Mouse (Mus musculus) kidney, postnatal 14 days (tissue): ENCODE data around the gene Bcs1l.

Experiments
- DNase-seq: peaks from one replicate; pipeline ENCODE4 v3.0.0; 2022; ENCODE audit warnings: mixed read lengths

Bcs1l gene

DNA sequence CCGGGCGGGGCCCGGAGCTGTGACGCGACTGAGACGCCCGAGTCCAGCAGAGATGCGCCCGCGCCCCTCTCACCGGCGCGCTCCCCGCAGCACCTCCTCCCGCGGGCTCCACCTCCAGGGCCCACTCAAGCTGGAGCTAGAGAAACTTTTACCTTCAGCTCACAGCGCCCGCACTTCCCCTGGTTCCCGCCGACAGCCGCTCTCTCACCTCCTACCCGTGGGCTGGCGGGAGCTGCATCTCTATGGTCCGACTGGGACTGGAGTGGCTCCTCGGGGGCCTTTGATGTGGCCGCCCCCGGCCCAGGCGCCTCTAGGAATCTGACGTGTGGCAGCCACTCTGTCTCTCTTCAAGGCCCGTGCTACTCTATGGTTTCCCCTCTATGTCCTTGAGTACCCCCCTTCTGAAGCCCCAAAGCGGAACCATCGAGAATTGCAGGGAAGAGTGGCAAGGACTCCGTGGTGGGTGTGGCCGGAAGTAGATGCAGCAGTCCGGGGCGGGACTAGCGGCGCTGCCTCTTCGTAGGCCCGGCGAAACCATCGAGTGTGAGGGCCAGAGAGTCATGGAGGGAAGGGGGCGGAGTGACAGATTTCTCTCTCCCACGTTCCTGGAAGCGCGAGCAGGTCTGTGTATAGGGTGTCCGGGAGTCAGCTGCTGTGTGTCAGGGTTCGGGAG is at the start of gene Bcs1l, which contains the start of gene Zfp142:
Gene Bcs1l (plus strand): TSS at position 517 of the 673 bp plus-strand sequence.
Gene Zfp142 (minus strand): TSS at position 474 of the 673 bp plus-strand sequence.
- peak; percentile 99 for DNase-seq

DNA sequence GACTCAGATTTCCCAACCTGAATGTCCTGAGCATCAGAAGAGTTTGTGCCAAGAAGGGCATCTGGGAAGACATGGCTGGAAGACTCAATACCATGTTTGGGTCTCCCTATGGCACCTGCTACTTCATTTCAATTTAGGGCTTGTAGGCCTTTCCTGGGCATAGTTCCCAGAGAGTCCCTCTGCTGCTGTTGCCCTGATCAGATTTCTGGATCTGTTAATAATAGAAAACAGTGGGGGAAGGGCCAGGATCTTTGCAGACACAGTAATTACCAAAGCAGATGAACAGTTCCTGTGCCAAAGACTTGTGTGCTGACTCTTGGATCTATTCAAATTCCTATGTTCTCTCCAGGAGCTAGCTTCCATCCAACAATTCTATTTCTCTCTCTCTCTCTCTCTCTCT is 49.4 kb upstream of the Bcs1l start:
- DNase-seq, result no peak

DNA sequence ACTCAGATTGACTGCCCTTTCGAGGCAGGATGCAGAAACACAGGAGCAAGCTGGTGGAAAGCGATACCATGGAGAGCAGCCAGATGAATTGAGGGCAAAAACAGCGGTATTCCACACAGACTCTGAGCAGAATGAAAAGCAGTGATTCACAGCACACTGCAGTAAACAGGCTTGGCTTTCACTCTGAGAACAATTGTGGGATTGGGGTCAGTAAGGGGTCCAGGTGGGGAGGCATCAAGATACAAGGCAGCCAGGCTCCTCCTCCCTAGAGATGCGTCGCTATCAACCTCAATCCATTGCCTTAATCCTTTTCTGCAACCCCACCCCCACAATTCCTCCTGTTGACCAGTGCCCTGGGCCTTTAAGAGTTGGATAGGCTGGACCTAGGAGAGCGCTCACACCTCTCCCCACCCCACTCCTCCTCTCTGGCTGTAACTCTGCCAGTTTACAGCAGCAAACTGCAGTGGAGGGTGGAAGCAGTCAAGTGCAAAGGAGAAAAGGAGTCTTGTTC is 45.6 kb upstream of the Bcs1l start, which contains the start of gene Plcd4:
Gene Plcd4 (plus strand): TSS at position 438 of the 511 bp plus-strand sequence.
- peak; percentile 30 for DNase-seq

DNA sequence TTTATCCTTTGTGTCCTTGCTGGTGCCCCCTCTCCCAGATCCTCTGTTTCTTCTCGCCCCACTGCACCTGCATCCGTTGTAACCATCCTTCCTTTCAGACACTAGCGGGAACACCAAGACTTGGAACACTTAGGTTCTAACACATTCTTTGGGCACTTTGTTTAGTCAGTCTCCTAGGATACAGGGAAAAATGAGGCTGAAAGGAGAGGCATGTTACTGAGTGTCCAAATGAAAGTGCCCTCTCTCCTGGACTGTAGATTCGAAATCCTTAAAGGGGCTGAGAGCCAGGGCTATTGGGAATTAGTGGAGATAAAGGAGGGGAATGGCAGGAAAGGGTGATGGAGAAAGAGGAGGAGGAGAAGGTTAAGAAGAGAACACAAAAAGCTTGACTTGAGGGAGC is 43.9 kb upstream of the Bcs1l start, which contains the start of gene Usp37:
Gene Usp37 (minus strand): TSS at position 101 of the 400 bp plus-strand sequence.
- DNase-seq, result no peak

DNA sequence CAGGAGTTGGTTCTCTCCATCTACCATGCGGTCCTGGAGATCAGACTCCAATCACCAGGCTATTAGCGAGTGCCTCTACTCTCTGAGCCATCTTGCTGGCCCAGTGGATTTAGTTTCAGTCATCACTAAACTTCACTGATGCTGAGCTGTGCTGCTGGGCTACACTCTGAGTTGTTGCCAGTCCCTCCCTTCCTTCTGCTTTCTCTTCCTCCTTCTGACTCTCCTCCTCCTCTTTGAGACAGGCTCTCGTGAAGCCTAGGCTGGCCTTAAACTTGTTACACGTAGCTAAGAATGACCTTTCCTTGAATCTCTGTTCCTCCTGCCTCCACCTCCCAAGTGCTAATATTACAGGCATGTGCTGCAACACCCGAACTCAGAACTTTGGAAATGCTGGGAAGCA is 29.0 kb upstream of the Bcs1l start:
- DNase-seq, result no peak

DNA sequence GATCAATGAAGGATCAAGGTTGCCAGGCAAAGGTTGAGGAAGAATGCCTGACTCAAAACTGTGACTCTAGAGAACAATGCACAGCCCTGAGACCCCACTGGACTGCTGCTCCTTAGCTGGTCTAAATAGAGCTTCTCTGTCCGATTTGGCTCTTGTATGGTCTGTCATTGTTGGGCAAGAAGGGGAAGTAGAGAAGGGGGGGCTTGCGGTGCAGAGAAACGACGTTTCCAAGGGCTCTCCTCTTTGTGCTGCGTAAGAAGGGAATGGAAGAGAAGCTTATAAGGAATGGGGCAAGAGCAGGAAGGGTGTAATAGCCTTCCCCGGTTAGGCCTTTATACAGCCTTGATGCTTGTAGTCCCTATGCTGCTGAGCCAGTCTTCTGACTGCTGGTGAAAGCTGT is 22.3 kb upstream of the Bcs1l start:
- no peak for DNase-seq

DNA sequence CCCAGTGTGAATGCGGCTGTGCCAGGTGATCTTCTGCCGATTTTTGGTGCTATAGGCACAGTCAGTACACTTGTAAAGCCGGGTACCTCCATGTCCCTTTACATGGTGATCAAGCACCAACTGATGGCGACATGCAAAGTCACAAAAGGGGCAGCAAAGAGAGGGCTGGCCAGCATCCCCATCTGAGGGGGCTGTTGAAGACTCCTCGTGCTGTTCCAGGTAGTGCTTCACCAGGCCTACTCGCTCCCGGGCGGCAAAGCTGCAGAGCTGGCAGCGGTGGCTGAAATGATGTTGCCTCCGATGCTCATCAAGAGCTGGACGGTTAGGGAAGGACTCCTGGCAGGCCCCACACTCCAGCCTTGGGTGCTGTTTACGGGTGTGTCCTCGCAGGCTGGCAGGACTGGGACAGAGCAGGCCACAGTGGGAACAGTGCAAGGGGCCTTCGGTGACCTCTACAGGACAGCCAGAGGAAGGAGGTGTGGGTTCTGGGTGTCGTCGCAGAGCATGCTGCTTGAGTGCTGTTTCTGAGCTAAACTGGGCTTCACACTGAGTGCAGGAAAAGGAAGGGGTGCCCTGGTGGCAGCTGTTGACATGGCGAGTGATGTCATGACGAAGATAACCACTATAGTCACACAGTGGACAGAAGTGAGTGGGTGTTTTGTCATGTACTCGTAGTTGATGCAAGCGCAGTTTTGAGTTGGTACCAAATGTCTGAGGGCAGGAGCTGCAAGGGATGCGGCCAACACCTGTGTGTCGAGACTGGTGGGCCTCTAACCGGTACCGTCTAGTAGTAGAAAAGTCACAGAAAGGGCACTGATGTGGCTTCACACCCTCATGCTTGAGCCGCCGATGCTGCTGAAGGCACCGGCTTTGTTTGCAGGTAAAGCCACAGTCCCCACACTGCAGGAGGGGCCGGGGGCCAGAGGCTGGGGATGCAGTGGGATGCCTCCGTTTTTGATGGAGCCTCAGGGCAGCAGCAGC is 18.1 kb upstream of the Bcs1l start:
- DNase-seq, result no peak

DNA sequence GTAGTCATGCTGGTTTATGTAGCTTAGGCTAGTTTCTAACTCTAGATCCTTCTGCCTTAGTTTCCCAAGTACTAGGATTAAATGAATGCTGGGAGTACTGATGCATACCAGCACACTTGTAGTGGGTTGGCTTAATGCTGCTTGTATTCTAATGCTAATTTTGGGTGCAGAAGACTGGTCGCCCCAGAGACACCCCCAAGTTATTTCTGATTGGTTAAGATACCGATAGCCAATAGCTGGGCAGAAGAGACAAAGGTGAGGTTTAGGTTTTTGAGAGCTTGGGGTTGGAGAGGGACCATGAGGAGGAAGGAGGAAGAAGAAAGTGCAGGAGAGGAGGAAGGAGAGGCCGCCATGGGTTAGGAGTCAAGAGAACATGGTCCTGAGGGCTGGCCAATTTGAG is 5.5 kb upstream of the Bcs1l start:
- no peak for DNase-seq

DNA sequence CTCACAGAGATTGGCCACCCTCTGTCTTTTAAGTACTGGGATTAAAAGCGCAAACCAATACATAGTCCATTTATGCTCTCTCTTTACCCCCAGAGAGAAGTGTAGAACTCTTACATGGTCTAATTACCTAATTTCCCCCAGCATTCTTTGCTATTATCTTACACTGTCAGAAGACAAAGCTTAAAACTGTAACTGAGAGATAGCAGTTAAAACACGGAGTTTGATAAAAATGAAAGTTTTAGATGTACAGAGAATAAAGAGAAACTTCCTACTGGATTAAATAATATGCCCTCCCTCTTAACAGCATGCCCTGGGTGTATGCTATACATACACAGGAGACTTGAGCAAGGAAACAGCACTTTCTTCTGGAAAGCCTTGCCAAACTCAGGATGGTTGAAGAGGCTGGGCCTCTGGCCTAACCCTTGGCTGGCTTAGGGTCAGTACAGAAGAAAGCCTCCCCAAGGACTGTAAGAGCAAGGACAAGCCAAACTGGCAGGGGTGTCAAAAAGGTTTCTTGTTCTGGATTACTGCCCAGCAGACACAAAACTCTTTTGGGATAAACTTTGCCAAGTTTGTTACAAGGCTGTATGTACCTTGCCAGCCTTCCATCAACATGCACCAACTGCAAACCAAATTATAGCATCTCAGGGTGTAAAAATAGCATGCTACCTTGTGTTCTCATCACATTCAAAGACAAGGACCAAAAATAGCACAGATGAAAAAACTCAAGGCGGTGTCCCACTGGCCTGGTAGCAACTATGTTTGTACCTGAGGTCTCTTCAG is 3.3 kb upstream of the Bcs1l start:
- no peak for DNase-seq

DNA sequence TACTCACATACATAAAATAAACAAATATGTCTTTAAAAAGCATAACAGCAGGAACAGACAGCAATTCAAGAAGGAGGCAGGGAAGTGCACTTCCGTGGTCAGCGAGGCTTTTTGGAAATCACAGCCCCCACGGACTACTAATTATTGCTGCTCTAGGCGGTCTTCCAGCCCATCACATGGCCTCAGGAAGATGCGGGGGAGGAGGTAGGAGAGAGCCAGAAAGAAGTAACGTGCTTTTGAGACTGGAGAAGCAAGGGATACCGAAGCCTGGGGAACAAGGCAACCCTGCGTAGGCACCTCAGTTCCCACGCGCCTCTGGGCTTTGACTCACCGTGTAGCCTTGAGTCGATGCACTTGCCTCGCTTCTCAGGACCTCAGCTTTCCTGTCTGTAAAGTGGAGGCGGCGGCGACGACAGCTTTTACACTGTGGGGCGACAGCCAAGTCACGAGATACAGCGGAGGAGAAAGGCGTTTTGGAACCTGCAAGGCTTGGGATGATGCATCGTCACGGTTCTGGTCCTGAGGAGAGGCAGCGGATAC is 786 bp upstream of the Bcs1l start:
- no peak for DNase-seq

DNA sequence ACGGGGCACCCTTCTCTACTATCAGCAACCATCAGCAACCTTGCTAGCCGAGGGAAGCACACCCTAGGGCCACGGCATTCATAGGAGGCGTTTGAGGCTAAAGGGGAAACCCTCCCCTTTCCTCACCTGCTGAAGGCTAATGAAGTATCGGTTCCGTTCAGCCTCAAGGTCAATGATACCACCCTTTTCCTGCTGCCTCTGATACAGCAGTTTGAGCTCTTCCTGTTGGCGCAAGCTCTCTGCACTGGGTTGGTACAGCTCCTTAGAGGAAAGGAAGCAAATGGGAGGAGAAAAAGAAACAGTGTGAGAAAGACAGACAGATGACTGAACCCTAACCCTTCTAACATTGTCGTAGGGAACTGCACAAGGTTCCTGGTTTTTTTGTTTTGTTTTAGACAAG is 6.3 kb downstream of the Bcs1l start:
- no peak for DNase-seq

DNA sequence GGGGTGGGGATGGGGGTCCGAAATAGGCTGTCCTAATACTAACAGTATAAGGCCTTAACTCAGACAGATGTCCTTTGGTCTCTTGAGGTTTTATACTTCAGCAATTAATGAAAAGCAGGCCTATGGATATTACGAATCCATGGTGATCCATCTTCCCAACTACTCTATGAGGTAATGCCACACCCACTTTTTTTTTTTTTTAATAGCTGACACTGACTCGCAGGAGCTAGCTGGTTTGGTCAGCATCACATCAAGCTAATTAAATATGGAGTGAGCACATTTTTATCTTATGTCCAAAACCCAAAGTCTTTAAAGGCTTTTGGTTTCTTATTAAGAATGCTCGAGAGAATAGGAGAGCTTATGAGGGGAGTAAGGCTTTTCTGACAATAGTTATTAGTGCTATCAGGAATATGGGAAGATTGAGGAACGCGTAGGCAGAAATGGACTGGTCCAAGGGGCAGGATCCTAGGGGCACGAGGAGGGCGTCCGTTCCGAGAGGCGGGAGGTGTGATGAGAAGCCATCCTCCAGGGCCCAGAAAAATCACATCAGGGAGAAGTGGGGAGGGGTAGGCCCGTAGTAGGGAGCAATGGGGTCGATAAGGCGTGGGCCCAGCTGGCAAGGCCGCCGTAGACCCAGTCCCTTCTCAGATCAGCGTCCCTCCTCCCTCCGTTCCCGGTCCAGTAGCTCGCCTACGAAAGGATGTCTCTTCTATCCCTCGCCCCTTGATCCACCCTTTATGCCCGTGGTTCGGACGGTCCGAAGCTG is 12.6 kb downstream of the Bcs1l start:
- DNase-seq, result no peak

DNA sequence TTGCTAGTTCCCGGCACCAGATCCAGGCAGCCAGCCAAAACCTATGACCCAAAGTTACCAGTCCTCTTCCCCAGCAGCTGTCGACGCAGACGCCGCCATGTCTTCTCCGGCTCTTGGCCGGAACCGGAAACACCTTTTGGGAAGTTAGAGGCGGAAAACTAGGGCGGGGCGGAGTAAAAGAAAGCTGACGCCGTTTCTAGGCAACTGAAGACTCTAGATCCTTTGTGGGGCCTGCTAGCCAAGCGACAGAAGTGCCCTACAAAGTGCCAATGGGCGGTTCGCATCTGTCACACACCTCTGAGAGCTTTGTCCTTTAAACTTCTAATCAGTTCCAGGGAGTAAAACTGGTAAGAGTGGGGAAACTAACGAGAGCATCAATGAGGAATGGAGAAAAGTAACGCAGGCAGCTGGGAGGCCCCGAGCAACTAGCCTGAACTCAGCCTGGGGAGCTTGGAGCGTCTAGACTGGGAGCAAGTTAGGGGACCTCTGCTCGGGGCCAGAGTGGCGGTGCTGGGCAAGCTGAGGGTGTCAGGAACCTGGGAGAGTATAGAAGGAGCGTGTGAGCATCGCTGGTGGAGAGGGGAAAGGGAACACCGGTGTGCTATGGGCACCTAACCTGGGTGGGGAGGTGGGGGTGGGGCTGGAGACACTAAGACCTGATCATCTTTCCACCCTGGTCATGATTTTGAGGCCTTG is 13.3 kb downstream of the Bcs1l start, which contains the start of the genes Rnf25 and Stk36:
Gene Rnf25 (minus strand): TSS at position 131 of the 696 bp plus-strand sequence.
Gene Stk36 (plus strand): TSS at position 179 of the 696 bp plus-strand sequence.
- peak; percentile 90 for DNase-seq

DNA sequence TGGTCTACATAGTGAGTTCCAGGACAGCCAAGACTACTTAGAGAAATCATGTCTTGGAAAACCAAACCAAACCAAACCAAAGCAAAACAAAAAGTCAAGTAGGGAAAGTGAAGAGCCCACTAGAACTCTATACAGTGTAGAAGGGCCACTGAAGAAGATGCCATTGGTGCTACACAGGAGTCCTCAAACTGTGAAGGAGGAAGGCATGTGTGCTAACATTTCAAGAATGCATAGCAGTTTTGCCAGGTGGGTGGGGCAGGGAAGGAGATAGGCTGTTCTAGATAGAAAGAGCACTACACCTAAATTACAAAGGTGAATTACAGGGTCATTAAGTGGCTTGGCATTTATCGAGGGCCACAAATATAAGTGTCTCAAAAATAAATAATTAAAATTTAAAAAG is 36.1 kb downstream of the Bcs1l start:
- DNase-seq, result no peak

DNA sequence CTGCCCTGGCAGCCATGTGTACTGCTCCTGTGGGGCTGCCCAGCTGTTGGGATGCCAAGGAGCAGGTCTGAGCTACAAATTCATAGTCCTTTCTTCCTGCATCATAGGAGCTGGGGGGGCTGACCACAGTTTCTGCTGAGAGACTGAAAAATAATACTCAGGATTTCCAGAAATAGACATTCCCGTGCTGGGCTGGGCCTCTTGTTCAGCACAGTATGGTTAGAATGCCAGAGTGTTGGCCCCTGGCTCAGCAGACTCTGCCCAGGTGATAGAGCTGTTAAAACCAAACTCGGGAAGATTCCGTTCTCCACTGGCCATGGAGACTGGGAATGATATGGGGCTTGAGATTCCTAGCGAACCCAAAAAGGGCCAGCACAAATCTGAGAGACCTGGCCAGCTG is 38.0 kb downstream of the Bcs1l start:
- DNase-seq, result no peak

DNA sequence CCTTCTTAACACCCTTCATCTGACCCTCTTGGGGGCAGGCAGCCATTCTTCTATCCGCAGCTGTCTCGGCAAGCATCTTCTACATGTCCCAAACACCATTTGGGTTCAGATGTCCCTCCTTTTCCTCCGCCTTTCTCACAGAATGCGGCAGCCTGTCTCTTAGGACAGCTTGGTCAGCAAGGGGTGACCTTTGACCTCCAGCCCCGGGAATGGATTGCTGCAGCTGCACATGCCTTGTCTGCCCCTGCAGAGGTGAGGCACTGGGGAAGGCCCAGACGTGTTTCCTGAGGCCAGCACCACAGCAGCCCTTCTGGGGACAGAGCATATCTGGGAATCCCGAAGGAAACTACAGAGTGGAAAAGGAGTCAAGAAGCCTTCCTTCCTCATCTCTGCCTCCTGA is 39.9 kb downstream of the Bcs1l start:
- no peak for DNase-seq

DNA sequence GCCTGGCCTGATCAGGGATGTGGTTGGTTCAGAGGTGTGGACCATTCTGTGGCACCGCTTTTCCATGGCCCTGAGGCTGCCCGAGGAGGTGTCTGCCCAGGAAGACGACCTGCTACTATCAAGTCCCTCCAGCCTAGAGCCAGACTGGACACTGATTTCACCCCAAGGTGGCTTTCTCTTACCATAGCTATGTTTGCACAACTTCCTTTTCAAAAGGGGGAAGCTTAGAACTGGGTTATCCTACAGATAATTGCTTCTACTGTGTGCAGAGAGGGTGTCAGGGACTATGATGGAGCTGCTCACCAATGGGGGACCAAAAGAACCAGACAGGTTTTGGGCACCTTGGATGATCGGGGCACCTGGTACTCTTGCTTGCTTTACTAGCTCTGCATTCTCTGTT is 44.6 kb downstream of the Bcs1l start:
- DNase-seq, result no peak
